Mouse (Mus musculus): ENCODE measurements around the gene Rassf1. TPM values are rescaled to one million over a fixed set of nuclear protein-coding genes. Genes with fewer than 3 reads are reported as not detected.

Gene Rassf1
- polyA plus RNA-seq, 1 experiment from 2014 or later: 42.4 TPM

GRCm38 (mm10) chr9:107542352-107542686 lies 9.0 kb upstream of the Rassf1 start:
- Histone ChIP-seq H3K27me3 (ENCODE audit: control insufficient read depth, insufficient read depth, low read length) (no peaks in the 10 kb centered on the region), H3K4me2 (ENCODE audit: low read depth, low read length) (peak overlapping the region; percentile 80), H3K36me3 (replicated peaks; ENCODE audit: control insufficient read depth, insufficient read depth, low read depth, low read length) (no peaks in the 10 kb centered on the region; the same call in none of the 2 replicates), H3K4me3 (ENCODE audit: low read depth, low read length) (peak overlapping the region; percentile 65), H3K9ac (replicated peaks; ENCODE audit: low read length) (peak overlapping the region; percentile 67), H3K9me3 (replicated peaks; ENCODE audit: control insufficient read depth, low read length) (no peaks in the 10 kb centered on the region), H3K27ac (replicated peaks; ENCODE audit: low read depth, low read length) (no peak overlapping the region), H3K4me1 (ENCODE audit: control insufficient read depth, insufficient read depth, low read length) (no peaks in the 10 kb centered on the region; the same call in none of the 2 replicates)
- DNase-seq (ENCODE audit: low spot score) (no peak), ATAC-seq (replicated peaks; ENCODE audit: insufficient number of reproducible peaks, low FRiP score, low TSS enrichment, low read depth) (no peak)
- 0% methylated on average over 11 of the region's 11 CpGs for WGBS

DNA sequence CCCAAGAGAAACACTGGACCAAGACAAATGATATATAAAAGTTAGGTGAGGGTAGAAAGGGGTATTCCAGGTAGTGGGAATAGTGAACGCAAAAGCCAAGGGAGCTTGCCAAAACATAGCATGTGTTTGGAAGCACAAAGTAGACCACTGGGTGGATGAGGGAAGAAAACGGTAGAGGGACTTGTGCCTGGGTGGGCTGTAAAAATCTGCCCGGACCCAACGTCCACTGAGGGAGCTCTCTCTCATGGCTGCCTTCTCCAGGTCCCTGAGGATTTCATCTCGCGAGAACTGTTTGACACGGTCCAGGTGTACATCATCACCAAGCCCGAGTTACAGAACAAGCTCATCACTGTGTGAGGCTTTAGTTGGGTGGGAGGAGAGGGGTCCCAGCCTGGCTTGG lies 8.6 kb upstream of the Rassf1 start:
- H3K4me1 ChIP-seq (ENCODE audit: control insufficient read depth, insufficient read depth, low read length): no peaks in the 10 kb centered on the region; the same call in none of the 2 replicates
- H3K9ac ChIP-seq (replicated peaks; ENCODE audit: low read length): peak overlapping the region; percentile 67

GRCm38 (mm10) chr9:107543299-107543698 lies 8.1 kb upstream of the Rassf1 start:
- H3K27me3 ChIP-seq (ENCODE audit: control insufficient read depth, insufficient read depth, low read length): no peaks in the 10 kb centered on the region
- WGBS: 84% methylated on average over 11 of the region's 11 CpGs
- H3K36me3 ChIP-seq (replicated peaks; ENCODE audit: control insufficient read depth, insufficient read depth, low read depth, low read length): no peaks in the 10 kb centered on the region; the same call in 1 of the 2 replicates
- H3K27ac ChIP-seq (replicated peaks; ENCODE audit: low read depth, low read length): no peak overlapping the region
- no peak overlapping the region; the same call in 1 of the 2 replicates for H3K9ac ChIP-seq (replicated peaks; ENCODE audit: low read length)
- peak overlapping the region; percentile 16 for H3K4me2 ChIP-seq (ENCODE audit: low read depth, low read length)
- ATAC-seq (replicated peaks; ENCODE audit: insufficient number of reproducible peaks, low FRiP score, low TSS enrichment, low read depth): no peak
- H3K9me3 ChIP-seq (replicated peaks; ENCODE audit: control insufficient read depth, low read length): no peaks in the 10 kb centered on the region
- DNase-seq (ENCODE audit: low spot score): no peak
- no peaks in the 10 kb centered on the region; the same call in none of the 2 replicates for H3K4me1 ChIP-seq (ENCODE audit: control insufficient read depth, insufficient read depth, low read length)
- H3K4me3 ChIP-seq (ENCODE audit: low read depth, low read length): no peak overlapping the region

More for the DNA sequence above, 8.6 kb upstream of the Rassf1 start:
- Histone ChIP-seq H3K36me3 (replicated peaks; ENCODE audit: control insufficient read depth, insufficient read depth, low read depth, low read length) (no peaks in the 10 kb centered on the region; the same call in none of the 2 replicates), H3K9me3 (replicated peaks; ENCODE audit: control insufficient read depth, low read length) (no peaks in the 10 kb centered on the region), H3K27ac (replicated peaks; ENCODE audit: low read depth, low read length) (no peak overlapping the region), H3K4me3 (ENCODE audit: low read depth, low read length) (peak overlapping the region; percentile 65), H3K27me3 (ENCODE audit: control insufficient read depth, insufficient read depth, low read length) (no peaks in the 10 kb centered on the region), H3K4me2 (ENCODE audit: low read depth, low read length) (peak overlapping the region; percentile 80)
- WGBS: 41% methylated on average over 8 of the region's 8 CpGs
- DNase-seq (ENCODE audit: low spot score) (no peak), ATAC-seq (replicated peaks; ENCODE audit: insufficient number of reproducible peaks, low FRiP score, low TSS enrichment, low read depth) (no peak)

- Histone ChIP-seq H3K4me3 (ENCODE audit: low read depth, low read length) (no peak overlapping the region), H3K9me3 (replicated peaks; ENCODE audit: control insufficient read depth, low read length) (no peaks in the 10 kb centered on the region), H3K36me3 (replicated peaks; ENCODE audit: control insufficient read depth, insufficient read depth, low read depth, low read length) (no peaks in the 10 kb centered on the region; the same call in 1 of the 2 replicates), H3K27ac (replicated peaks; ENCODE audit: low read depth, low read length) (no peak overlapping the region), H3K4me1 (ENCODE audit: control insufficient read depth, insufficient read depth, low read length) (no peaks in the 10 kb centered on the region; the same call in none of the 2 replicates), H3K9ac (replicated peaks; ENCODE audit: low read length) (no peak overlapping the region), H3K4me2 (ENCODE audit: low read depth, low read length) (no peak overlapping the region), H3K27me3 (ENCODE audit: control insufficient read depth, insufficient read depth, low read length) (no peaks in the 10 kb centered on the region)
- 92% methylated on average over 17 of the region's 17 CpGs for WGBS
- ATAC-seq (replicated peaks; ENCODE audit: insufficient number of reproducible peaks, low FRiP score, low TSS enrichment, low read depth): no peak
- no peak for DNase-seq (ENCODE audit: low spot score)
Observed at GRCm38 (mm10) chr9:107544196-107544700, 7.1 kb upstream of the Rassf1 start.

GRCm38 (mm10) chr9:107544729-107545128 lies 6.6 kb upstream of the Rassf1 start:
- H3K4me3 ChIP-seq (ENCODE audit: low read depth, low read length): no peak overlapping the region
- no peak for ATAC-seq (replicated peaks; ENCODE audit: insufficient number of reproducible peaks, low FRiP score, low TSS enrichment, low read depth)
- H3K36me3 ChIP-seq (replicated peaks; ENCODE audit: control insufficient read depth, insufficient read depth, low read depth, low read length): no peaks in the 10 kb centered on the region; the same call in 1 of the 2 replicates
- no peak for DNase-seq (ENCODE audit: low spot score)
- WGBS: 92% methylated on average over 12 of the region's 12 CpGs
- H3K27ac ChIP-seq (replicated peaks; ENCODE audit: low read depth, low read length): no peak overlapping the region
- no peaks in the 10 kb centered on the region; the same call in none of the 2 replicates for H3K4me1 ChIP-seq (ENCODE audit: control insufficient read depth, insufficient read depth, low read length)
- H3K9me3 ChIP-seq (replicated peaks; ENCODE audit: control insufficient read depth, low read length): no peaks in the 10 kb centered on the region
- no peaks in the 10 kb centered on the region for H3K27me3 ChIP-seq (ENCODE audit: control insufficient read depth, insufficient read depth, low read length)
- no peak overlapping the region for H3K4me2 ChIP-seq (ENCODE audit: low read depth, low read length)
- no peak overlapping the region for H3K9ac ChIP-seq (replicated peaks; ENCODE audit: low read length)

DNA sequence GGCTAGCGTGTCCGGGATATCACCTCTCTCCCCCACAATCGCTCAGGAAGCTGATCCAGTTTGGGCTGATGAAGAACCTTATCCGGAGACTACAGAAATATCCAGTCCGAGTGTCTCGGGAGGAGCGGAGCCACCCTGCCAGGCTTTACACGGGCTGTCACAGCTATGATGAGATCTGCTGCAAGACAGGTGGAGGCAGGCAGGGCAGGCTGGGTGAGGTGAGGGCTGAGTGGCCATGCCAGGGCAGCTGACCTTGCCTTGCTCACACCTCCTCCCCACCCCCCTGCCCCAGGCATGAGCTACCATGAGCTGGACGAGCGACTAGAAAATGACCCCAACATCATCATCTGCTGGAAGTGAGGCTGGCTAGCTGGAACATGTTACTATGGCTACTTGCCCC lies 6.2 kb upstream of the Rassf1 start:
- Histone ChIP-seq H3K36me3 (replicated peaks; ENCODE audit: control insufficient read depth, insufficient read depth, low read depth, low read length) (no peaks in the 10 kb centered on the region; the same call in 1 of the 2 replicates), H3K4me1 (ENCODE audit: control insufficient read depth, insufficient read depth, low read length) (no peaks in the 10 kb centered on the region; the same call in none of the 2 replicates), H3K9ac (replicated peaks; ENCODE audit: low read length) (no peak overlapping the region), H3K27ac (replicated peaks; ENCODE audit: low read depth, low read length) (no peak overlapping the region), H3K4me3 (ENCODE audit: low read depth, low read length) (no peak overlapping the region), H3K27me3 (ENCODE audit: control insufficient read depth, insufficient read depth, low read length) (no peaks in the 10 kb centered on the region), H3K4me2 (ENCODE audit: low read depth, low read length) (no peak overlapping the region; the same call in 1 of the 2 replicates), H3K9me3 (replicated peaks; ENCODE audit: control insufficient read depth, low read length) (no peaks in the 10 kb centered on the region)
- ATAC-seq (replicated peaks; ENCODE audit: insufficient number of reproducible peaks, low FRiP score, low TSS enrichment, low read depth) (no peak), DNase-seq (ENCODE audit: low spot score) (no peak)
- 83% methylated on average over 10 of the region's 10 CpGs for WGBS

DNA sequence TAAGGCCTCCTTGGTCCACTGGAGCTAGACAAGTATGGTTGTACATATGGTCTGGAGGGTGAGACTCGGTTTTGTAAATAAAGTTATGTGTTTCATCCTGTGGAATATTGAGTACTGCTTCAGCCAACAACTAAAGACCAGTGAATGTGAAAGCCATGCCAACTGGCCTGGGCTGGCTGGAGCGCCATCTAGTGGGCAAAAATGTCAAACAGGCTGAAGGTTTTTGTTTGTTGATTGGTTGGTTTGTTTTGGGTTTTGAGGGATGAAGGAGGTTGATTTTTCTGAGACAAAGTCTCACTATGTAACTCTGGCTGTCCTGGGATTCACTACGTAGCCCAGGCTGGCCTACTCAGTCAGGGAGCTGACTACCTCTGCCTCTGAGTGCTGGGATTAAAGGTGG lies 5.8 kb upstream of the Rassf1 start:
- 13% methylated on average over 3 of the region's 3 CpGs for WGBS
- Histone ChIP-seq H3K4me2 (ENCODE audit: low read depth, low read length) (no peak overlapping the region), H3K27ac (replicated peaks; ENCODE audit: low read depth, low read length) (no peak overlapping the region), H3K27me3 (ENCODE audit: control insufficient read depth, insufficient read depth, low read length) (0 out of 2 replicates have a peak, but pooled peaks cover under 1% of the 10 kb centered on the region), H3K9me3 (replicated peaks; ENCODE audit: control insufficient read depth, low read length) (no peaks in the 10 kb centered on the region), H3K9ac (replicated peaks; ENCODE audit: low read length) (no peak overlapping the region), H3K4me3 (ENCODE audit: low read depth, low read length) (no peak overlapping the region), H3K36me3 (replicated peaks; ENCODE audit: control insufficient read depth, insufficient read depth, low read depth, low read length) (no peaks in the 10 kb centered on the region; the same call in 1 of the 2 replicates), H3K4me1 (ENCODE audit: control insufficient read depth, insufficient read depth, low read length) (no peaks in the 10 kb centered on the region; the same call in none of the 2 replicates)
- ATAC-seq (replicated peaks; ENCODE audit: insufficient number of reproducible peaks, low FRiP score, low TSS enrichment, low read depth): no peak
- DNase-seq (ENCODE audit: low spot score): peak; percentile 83

DNA sequence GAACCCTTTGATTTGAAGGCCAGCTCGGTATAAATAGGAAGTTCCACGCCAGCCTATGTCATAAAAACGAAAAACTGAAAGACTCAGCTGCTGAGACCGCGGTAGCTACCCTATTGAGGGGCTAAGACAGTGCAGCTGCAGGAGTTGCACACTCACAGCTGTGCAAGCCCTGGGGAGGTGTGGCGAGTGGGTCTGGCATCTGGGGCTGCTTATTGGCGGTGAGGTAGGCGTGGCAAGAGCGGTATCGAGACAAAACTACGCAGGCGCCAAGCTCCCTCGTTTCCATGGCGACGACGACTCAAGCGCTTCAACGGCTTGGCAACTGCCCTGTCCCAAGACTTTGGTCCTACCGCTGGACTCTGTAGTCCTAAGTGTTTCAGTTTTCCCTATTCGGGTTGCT lies 4.3 kb upstream of the Rassf1 start, which contains the start of gene Zmynd10:
Gene Zmynd10 (plus strand): TSS at position 273 of the 400 bp plus-strand sequence.
- Histone ChIP-seq H3K9me3 (replicated peaks; ENCODE audit: control insufficient read depth, low read length) (no peaks in the 10 kb centered on the region), H3K4me3 (ENCODE audit: low read depth, low read length) (no peak within 1 kb of the TSS; the same call in 1 of the 2 replicates), H3K27ac (replicated peaks; ENCODE audit: low read depth, low read length) (no peak within 1 kb of the TSS), H3K4me1 (ENCODE audit: control insufficient read depth, insufficient read depth, low read length) (no peaks in the 10 kb centered on the region; the same call in none of the 2 replicates), H3K27me3 (ENCODE audit: control insufficient read depth, insufficient read depth, low read length) (peaks cover 5% of the 10 kb centered on the region; the same call in 1 of the 2 replicates), H3K4me2 (ENCODE audit: low read depth, low read length) (peak within 1 kb of the TSS; percentile 44), H3K36me3 (replicated peaks; ENCODE audit: control insufficient read depth, insufficient read depth, low read depth, low read length) (no peaks in the 10 kb centered on the region; the same call in 1 of the 2 replicates), H3K9ac (replicated peaks; ENCODE audit: low read length) (no peak within 1 kb of the TSS)
- ATAC-seq (replicated peaks; ENCODE audit: insufficient number of reproducible peaks, low FRiP score, low TSS enrichment, low read depth): peak; percentile 64
- 5% methylated on average over 20 of the region's 20 CpGs for WGBS
- DNase-seq (ENCODE audit: low spot score): peak; percentile 98

All from embryonic facial prominence, embryonic 11.5 days (tissue).